Mouse (Mus musculus) left cerebral cortex, adult 18-20 months (tissue): Measurements from ENCODE around the gene Ago4. TPM values are rescaled to one million over a fixed set of nuclear protein-coding genes. Genes with fewer than 3 reads are reported as not detected.

ENCODE experiments used
- DNase-seq, 2 experiments: peaks; one replicate each; pipeline ENCODE4 v3.0.0; 2021 to 2022; ENCODE audit warnings: low spot score in 2 of 2, mixed read lengths in 1 of 2
- microRNA-seq, 2 experiments: library from miRNA; unstranded; fragments of <30 nt; microRNA quantifications; one replicate each; pipeline ENCODE4 v1.2.0; 2021
- total RNA-seq, 2 experiments: library from RNA; stranded (reverse); gene quantifications; 2 replicates each; pipeline ENCODE4 v1.2.3; 2021

Gene Ago4
- total RNA-seq, 2 experiments from 2014 or later, result 8.5 to 9.7 TPM

DNA sequence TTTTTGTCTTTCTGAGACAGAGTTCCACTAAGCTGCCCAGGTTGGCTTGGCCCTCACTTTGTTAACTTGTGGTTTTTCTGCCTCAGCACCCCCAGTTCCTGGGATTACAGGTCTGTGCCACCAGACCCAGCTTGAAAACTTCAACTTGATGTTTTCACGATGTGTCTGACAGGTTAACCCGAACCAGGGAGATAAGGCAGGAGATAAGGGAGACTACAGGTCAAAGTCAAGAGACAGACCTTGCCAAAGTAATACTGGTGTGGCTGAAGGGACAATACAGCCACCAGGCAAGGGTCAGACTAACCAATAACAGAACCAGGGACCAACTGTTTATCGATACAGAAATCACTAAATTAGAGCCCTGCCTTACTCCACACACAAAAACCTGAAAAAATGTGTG is 53.0 kb downstream of the Ago4 start:
- DNase-seq, result no peak

GRCm38 (mm10) chr4:126473031-126473430 is 60.2 kb downstream of the Ago4 start:
- no peak for DNase-seq

GRCm38 (mm10) chr4:126469334-126469733 is 63.9 kb downstream of the Ago4 start:
- no peak for DNase-seq

DNA sequence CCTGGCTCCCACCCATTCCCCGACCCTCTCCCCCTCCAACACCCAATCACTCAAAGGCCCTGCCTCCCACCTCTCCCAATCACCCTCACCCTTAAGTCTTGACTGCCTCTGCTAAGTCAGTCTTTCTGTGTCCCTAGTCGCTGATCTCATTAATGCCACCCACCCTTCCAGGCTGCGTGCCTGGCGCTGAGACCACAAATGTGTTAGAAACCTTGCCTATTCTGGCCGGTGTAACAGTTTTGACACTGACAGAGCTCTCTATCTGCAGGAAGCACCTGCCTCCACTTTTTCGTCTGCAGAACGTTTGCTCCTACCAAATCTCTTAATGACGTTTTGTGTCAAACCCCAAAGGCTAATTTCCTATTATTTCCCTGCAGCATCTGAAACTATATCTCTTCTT is 64.3 kb downstream of the Ago4 start:
- DNase-seq, result no peak

GRCm38 (mm10) chr4:126468285-126468901 is 64.9 kb downstream of the Ago4 start, which contains the start of gene Ago1:
TSS of gene Ago1 (minus strand) at chr4:126468583.
- peak; percentile 94 to 95 for DNase-seq

DNA sequence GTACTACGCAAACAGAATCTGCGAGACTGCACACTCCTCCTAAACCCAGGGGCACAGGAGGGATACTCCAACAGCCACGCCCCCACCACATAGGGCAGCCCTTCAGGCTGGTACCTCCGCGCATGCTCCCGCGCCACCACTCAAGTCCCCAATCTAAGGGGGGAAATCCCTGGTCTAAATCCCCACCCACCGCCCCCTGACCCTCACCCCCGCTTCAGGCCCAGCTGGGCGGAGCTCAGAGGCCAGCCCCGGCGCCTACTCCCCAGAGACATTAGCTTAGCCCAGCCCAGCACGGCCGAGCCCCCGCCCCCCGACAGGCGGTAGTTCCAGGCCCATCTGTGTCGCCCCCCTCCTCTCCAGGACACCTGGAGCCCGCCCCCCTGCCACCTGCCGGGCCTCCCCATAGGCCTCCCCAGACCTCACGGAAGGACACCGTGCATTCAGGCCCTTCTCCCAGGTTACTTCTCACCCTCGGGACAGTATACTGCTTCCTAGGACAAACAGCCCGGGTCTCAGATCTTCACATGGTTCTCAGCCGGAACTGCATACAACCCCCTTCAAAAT is 65.5 kb downstream of the Ago4 start:
- peak; percentile 31 to 51 for DNase-seq

- DNase-seq, result no peak
Observed at GRCm38 (mm10) chr4:126466251-126466750, 67.0 kb downstream of the Ago4 start.

- DNase-seq, result no peak
Observed at GRCm38 (mm10) chr4:126465843-126466242, 67.4 kb downstream of the Ago4 start.

- DNase-seq, result no peak
Observed at GRCm38 (mm10) chr4:126464892-126465235, 68.4 kb downstream of the Ago4 start.

GRCm38 (mm10) chr4:126464189-126464891 is 68.9 kb downstream of the Ago4 start:
- no peak for DNase-seq

GRCm38 (mm10) chr4:126455441-126455840 is 77.8 kb downstream of the Ago4 start:
- DNase-seq, result no peak

- DNase-seq, result no peak
Observed at GRCm38 (mm10) chr4:126454547-126455254, 78.6 kb downstream of the Ago4 start.

GRCm38 (mm10) chr4:126450268-126450667 is 83.0 kb downstream of the Ago4 start:
- no peak for DNase-seq

DNA sequence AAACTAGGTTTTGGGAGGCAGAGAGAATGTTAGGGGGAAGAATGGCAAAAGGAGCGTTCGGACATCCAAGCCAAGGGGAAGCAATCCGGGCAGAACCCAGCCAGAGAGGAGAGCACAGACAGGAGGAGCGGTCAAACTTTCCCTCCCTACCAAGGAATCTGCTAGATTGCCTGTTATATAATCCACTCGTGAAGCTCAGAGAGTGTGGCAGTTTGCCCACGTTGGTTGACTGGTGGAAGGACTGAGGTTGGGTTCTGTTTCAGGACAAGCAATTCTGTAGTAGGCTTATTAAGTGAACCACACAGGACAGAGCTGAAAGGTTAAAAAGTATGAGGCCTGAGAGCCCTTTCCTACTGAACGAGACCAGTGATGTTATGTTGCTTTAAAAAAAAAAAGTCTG is 86.1 kb downstream of the Ago4 start:
- no peak for DNase-seq

- DNase-seq, result no peak
Observed at GRCm38 (mm10) chr4:126444528-126444927, 88.7 kb downstream of the Ago4 start.

Small RNA genes within 50 kb of the gene (microRNA-seq; reads per million reads assigned to microRNA genes)
- gene Mir7119, result 0 reads per million in 2 experiments

Other genes starting within 250 kb of the Ago4 start
- gene Col8a2, start 246.7 kb downstream of the Ago4 start, total RNA-seq, result 1 to 10 TPM; 1.7 to 2.8 TPM
- 10 to 100 TPM; 28.6 to 30.9 TPM for gene Adprhl2, start 211.8 kb downstream of the Ago4 start, total RNA-seq
- gene Tekt2, start 207.8 kb downstream of the Ago4 start, total RNA-seq, result 1 to 10 TPM; 1.0 to 1.1 TPM
- 10 to 100 TPM; 33.2 to 35.6 TPM for gene Ago3, start 103.9 kb downstream of the Ago4 start, total RNA-seq
- 10 to 100 TPM; 48.4 to 49.4 TPM for gene Ago1, start 64.9 kb downstream of the Ago4 start, total RNA-seq
- 1 to 10 TPM in 1 of 2 experiments, under 1 TPM in 1; 0.98 to 3.2 TPM for gene Clspn, start 23.5 kb upstream of the Ago4 start, total RNA-seq
- 10 to 100 TPM; 69.4 to 75.7 TPM for gene 5730409E04Rik, start 76.3 kb upstream of the Ago4 start, total RNA-seq
- gene Psmb2, start 144.2 kb upstream of the Ago4 start, total RNA-seq, result 100 to 1,000 TPM; 101 to 103 TPM
- gene Tfap2e, start 202.8 kb upstream of the Ago4 start, total RNA-seq, result not detected
- 1,000 to 10,000 TPM; 1,037 to 1,100 TPM for gene Ncdn, start 220.0 kb upstream of the Ago4 start, total RNA-seq
- gene AU040320, start 220.1 kb upstream of the Ago4 start, total RNA-seq, result 10 to 100 TPM; 53.4 to 61.8 TPM